23 mouse cellular contexts compared by ENCODE assay signal in genomic region chr19:3540254-3540653, GRCm38 (mm10). TPM values are rescaled to one million over a fixed set of nuclear protein-coding genes. Genes with fewer than 3 reads are reported as not detected.
DNase-seq lines count a peak whose midpoint lies in the region; ATAC-seq and TF ChIP-seq lines count a peak whose summit lies in the region.
"Had no signal": no experiment of that assay in that cellular context is flagged by ENCODE, and none has a peak within 500 bp of the region (broad histone marks: within the 10 kb centered on the region; RNA-seq: fewer than 3 reads in every experiment).

No protein-coding gene starts in this region.

- no peak for TF ChIP-seq CTCF in stomach, postnatal 0 days (IDR thresholded peaks at IDR 0.05; ENCODE audit: low read depth)

- H3K36me3 ChIP-seq in stomach, postnatal 0 days (ENCODE audit: control insufficient read depth, insufficient read depth, low read length): no peaks in the 10 kb centered on the region

- no peak overlapping the region for H3K4me2 ChIP-seq in stomach, postnatal 0 days (replicated peaks; ENCODE audit: low read depth)

- ATAC-seq in granulocyte monocyte progenitor cell, adult 5-6 weeks (replicated peaks; ENCODE audit: poor library complexity, severe bottlenecking): peak; percentile 58
- ATAC-seq in megakaryocyte, adult 5-6 weeks (ENCODE audit: poor library complexity, severe bottlenecking): 0 out of 2 replicates have a peak, but pooled peaks have one; percentile 24
- ATAC-seq in megakaryocyte progenitor cell, adult 5-6 weeks (replicated peaks; ENCODE audit: poor library complexity): peak; percentile 39; the same call in 1 of the 2 replicates
- ATAC-seq in stomach, postnatal 0 days (ENCODE audit: low FRiP score, low TSS enrichment): no peak
- ATAC-seq: activated CD4-positive, CD25-positive, alpha-beta regulatory T cell, adult 4 months; CD4-positive, CD25-positive, alpha-beta regulatory T cell, adult 4 months; Patski had no signal

- no peaks in the 10 kb centered on the region for H3K4me1 ChIP-seq in stomach, postnatal 0 days (replicated peaks; ENCODE audit: control insufficient read depth, insufficient read depth)

- H3K27ac ChIP-seq in stomach, postnatal 0 days (replicated peaks): no peak overlapping the region

- no peaks in the 10 kb centered on the region for H3K27me3 ChIP-seq in stomach, postnatal 0 days (ENCODE audit: control insufficient read depth, insufficient read depth, low read length)
- H3K27me3 ChIP-seq: CH12.LX, Patski had no signal

- peak; percentile 52 for DNase-seq in 416B (ENCODE audit: low read depth)
- DNase-seq in heart, postnatal 36 days: no peak
- no peak for DNase-seq in stomach, postnatal 0 days (ENCODE audit: low spot score)
- DNase-seq in left cerebral cortex, postnatal 14 days (ENCODE audit: low spot score in 2 of 2): no peak
- no peak for DNase-seq in left cerebral cortex, adult 11 months (ENCODE audit: low spot score)
- DNase-seq: adrenal gland, adult 2 months; adrenal gland, adult 8-10 months; adrenal gland, postnatal 10 days; adrenal gland, postnatal 14 days; adrenal gland, postnatal 25 days; adrenal gland, postnatal 36 days; B cell, adult 2 months; cerebellum, adult 11 months; cerebellum, adult 11-12 months; cerebellum, adult 18-20 months had no signal

- no peaks in the 10 kb centered on the region for H3K9me3 ChIP-seq in stomach, postnatal 0 days (ENCODE audit: control insufficient read depth, low read length)
- H3K9me3 ChIP-seq: G1E had no signal

- no peak overlapping the region for H3K9ac ChIP-seq in stomach, postnatal 0 days (ENCODE audit: low read length)

- H3K4me3 ChIP-seq in stomach, postnatal 0 days (ENCODE audit: low read depth, low read length): no peak overlapping the region

- no peak for TF ChIP-seq EP300 in stomach, postnatal 0 days (optimal IDR thresholded peaks at IDR 0.05)

- intact Hi-C loops in heart, postnatal 36 days (cut with DNase I): no loop called here
- intact Hi-C loops in left cerebral cortex, postnatal 14 days (cut with DNase I): no loop called here

- 94% methylated on average over 2 of the region's 2 CpGs for WGBS in stomach, postnatal 0 days

RNA-seq across cellular contexts. Expression of gene Ppp6r3, which starts 35.3 kb away (rescaled TPM):
- 97.5 and 97.9 TPM in 2 replicates for total RNA-seq in granulocyte monocyte progenitor cell, adult 5-6 weeks (2014; fragmentation: Nextera tagmentation)
- 106 and 114 TPM in 2 replicates for total RNA-seq in granulocyte monocyte progenitor cell, adult 5-6 weeks (2017)
- total RNA-seq in megakaryocyte, adult 5-6 weeks (2015): 77.7 and 92.8 TPM in 2 replicates
- 87.2 and 94.5 TPM in 2 replicates for total RNA-seq in megakaryocyte, adult 5-6 weeks (2017)
- 87.2 and 88.0 TPM in 2 replicates for total RNA-seq in megakaryocyte progenitor cell, adult 5-6 weeks (2015)
- total RNA-seq in megakaryocyte progenitor cell, adult 5-6 weeks (2017): 82.1 and 93.0 TPM in 2 replicates
- total RNA-seq in heart, postnatal 36 days (2021): 10 to 100 TPM; 71.5 to 77.8 TPM
- 18.6 and 20.5 TPM in 2 replicates for polyA plus RNA-seq in stomach, postnatal 0 days (2015; fragmentation: Nextera tagmentation; extraction: Ambion mirVana)
- 10 to 100 TPM; 71.8 to 80.5 TPM for total RNA-seq in left cerebral cortex, postnatal 14 days (2021)
